In genomic region chr7:73424243-73424642, GRCm38 (mm10) we compare ENCODE assay signal across 12 mouse cellular contexts. TPM values are rescaled to one million over a fixed set of nuclear protein-coding genes. Genes with fewer than 3 reads are reported as not detected.
A peak's percentile ranks its signal among the peaks of the same experiment; 100 is the strongest.
DNase-seq lines count a peak whose midpoint lies in the region; ATAC-seq and TF ChIP-seq lines count a peak whose summit lies in the region.
"Had no signal": no experiment of that assay in that cellular context is flagged by ENCODE, and none has a peak within 500 bp of the region (broad histone marks: within the 10 kb centered on the region; RNA-seq: fewer than 3 reads in every experiment).

No protein-coding gene starts in this region.

- peak; percentile 7; the same call in 1 of the 2 replicates for ATAC-seq in kidney, embryonic 16.5 days (ENCODE audit: low FRiP score, low TSS enrichment)
- no peak for ATAC-seq in forebrain, embryonic 16.5 days
- no peak for ATAC-seq in midbrain, embryonic 15.5 days (replicated peaks)
- ATAC-seq: inflammation-experienced regulatory T-cells, adult 6 months; Patski had no signal

- DNase-seq in cerebellum, adult 2 months, result no peak
- no peak for DNase-seq in cerebellum, adult 11-12 months
- DNase-seq in kidney, postnatal 4 days, result no peak
- no peak for DNase-seq in spleen, postnatal 10 days (ENCODE audit: low spot score in 2 of 2)
- DNase-seq in urinary bladder, adult 2 months (ENCODE audit: low spot score), result no peak
- DNase-seq: lung, postnatal 14 days had no signal

- 45% methylated on average over 3 of the region's 3 CpGs for WGBS in cerebellum, adult 2 months
- 65% methylated on average over 3 of the region's 3 CpGs for WGBS in kidney, embryonic 16.5 days
- 38% methylated on average over 3 of the region's 3 CpGs for WGBS in forebrain, embryonic 16.5 days
- 27% methylated on average over 3 of the region's 3 CpGs for WGBS in midbrain, embryonic 15.5 days

- peaks cover 25% of the 10 kb centered on the region for H3K36me3 ChIP-seq in kidney, embryonic 16.5 days (ENCODE audit: insufficient read depth, low read length)
- H3K36me3 ChIP-seq in forebrain, embryonic 16.5 days (ENCODE audit: control insufficient read depth, insufficient read depth), result peaks cover 16% of the 10 kb centered on the region
- peaks cover 14% of the 10 kb centered on the region for H3K36me3 ChIP-seq in midbrain, embryonic 15.5 days (replicated peaks)

- H3K4me3 ChIP-seq in cerebellum, adult 2 months (replicated peaks; ENCODE audit: insufficient read depth, low read depth, low read length), result no peak overlapping the region
- H3K4me3 ChIP-seq in kidney, embryonic 16.5 days (ENCODE audit: low read length), result no peak overlapping the region
- no peak overlapping the region for H3K4me3 ChIP-seq in forebrain, embryonic 16.5 days (replicated peaks; ENCODE audit: low read length)
- no peak overlapping the region for H3K4me3 ChIP-seq in midbrain, embryonic 15.5 days
- H3K4me3 ChIP-seq: embryonic facial prominence, embryonic 13.5 days had no signal

- H3K4me1 ChIP-seq in cerebellum, adult 2 months (ENCODE audit: control insufficient read depth, insufficient read depth, low read length), result peaks cover 12% of the 10 kb centered on the region
- H3K4me1 ChIP-seq in kidney, embryonic 16.5 days (ENCODE audit: insufficient read depth, low read length), result peaks cover 19% of the 10 kb centered on the region
- H3K4me1 ChIP-seq in forebrain, embryonic 16.5 days (replicated peaks; ENCODE audit: control insufficient read depth, insufficient read depth, low read length), result peaks cover 21% of the 10 kb centered on the region
- peaks cover 31% of the 10 kb centered on the region for H3K4me1 ChIP-seq in midbrain, embryonic 15.5 days

- H3K4me2 ChIP-seq in kidney, embryonic 16.5 days (replicated peaks; ENCODE audit: low read depth, low read length), result no peak overlapping the region
- H3K4me2 ChIP-seq in forebrain, embryonic 16.5 days (ENCODE audit: low read length), result no peak overlapping the region
- no peak overlapping the region for H3K4me2 ChIP-seq in midbrain, embryonic 15.5 days
- H3K4me2 ChIP-seq: embryonic facial prominence, embryonic 13.5 days had no signal

- TF ChIP-seq CTCF in cerebellum, adult 2 months (IDR thresholded peaks at IDR 0.05; ENCODE audit: borderline replicate concordance, insufficient read depth, low read depth, low read length), result 0 out of 2 replicates have a peak, but pooled peaks have one; percentile 3

- peak overlapping the region; percentile 32; the same call in 1 of the 2 replicates for H3K27ac ChIP-seq in cerebellum, adult 2 months (ENCODE audit: insufficient read depth, low read length)
- H3K27ac ChIP-seq in kidney, embryonic 16.5 days (ENCODE audit: low read length), result 0 out of 2 replicates have a peak overlapping the region, but pooled peaks have one; percentile 10
- H3K27ac ChIP-seq in forebrain, embryonic 16.5 days (ENCODE audit: low read length), result 0 out of 2 replicates have a peak overlapping the region, but pooled peaks have one; percentile 3
- H3K27ac ChIP-seq in midbrain, embryonic 15.5 days, result peak overlapping the region; percentile 19; the same call in 1 of the 2 replicates
- H3K27ac ChIP-seq: embryonic facial prominence, embryonic 13.5 days had no signal

- H3K9me3 ChIP-seq in kidney, embryonic 16.5 days (ENCODE audit: low read length), result no peaks in the 10 kb centered on the region
- H3K9me3 ChIP-seq in forebrain, embryonic 16.5 days (ENCODE audit: control insufficient read depth, low read length), result no peaks in the 10 kb centered on the region
- H3K9me3 ChIP-seq in midbrain, embryonic 15.5 days, result no peaks in the 10 kb centered on the region
- H3K9me3 ChIP-seq: embryonic facial prominence, embryonic 13.5 days had no signal

- 0 out of 2 replicates have a peak overlapping the region, but pooled peaks have one; percentile 4 for H3K9ac ChIP-seq in kidney, embryonic 16.5 days (replicated peaks; ENCODE audit: low read length)
- H3K9ac ChIP-seq in forebrain, embryonic 16.5 days (replicated peaks; ENCODE audit: low read depth, low read length), result no peak overlapping the region
- no peak overlapping the region for H3K9ac ChIP-seq in midbrain, embryonic 15.5 days
- H3K9ac ChIP-seq: embryonic facial prominence, embryonic 13.5 days had no signal

- no peak for TF ChIP-seq POLR2A in cerebellum, adult 2 months (IDR thresholded peaks at IDR 0.05; ENCODE audit: borderline replicate concordance, insufficient read depth, low read length)

- H3K27me3 ChIP-seq in cerebellum, adult 2 months (ENCODE audit: control insufficient read depth, insufficient read depth, low read length), result no peaks in the 10 kb centered on the region
- H3K27me3 ChIP-seq in kidney, embryonic 16.5 days (ENCODE audit: insufficient read depth, low read length), result no peaks in the 10 kb centered on the region
- H3K27me3 ChIP-seq in forebrain, embryonic 16.5 days (replicated peaks; ENCODE audit: control insufficient read depth, insufficient read depth, low read length), result no peaks in the 10 kb centered on the region
- H3K27me3 ChIP-seq in midbrain, embryonic 15.5 days (replicated peaks), result no peaks in the 10 kb centered on the region
- H3K27me3 ChIP-seq: embryonic facial prominence, embryonic 13.5 days; Patski had no signal

RNA-seq across cellular contexts. Expression of gene Rgma, which starts 48.9 kb away (rescaled TPM):
- 33.5 and 33.6 TPM in 2 replicates for polyA plus RNA-seq in cerebellum, adult 2 months (2012; rRNA removed)
- polyA plus RNA-seq in kidney, embryonic 16.5 days (2015; fragmentation: Nextera tagmentation; extraction: Ambion mirVana), result 10.0 and 12.8 TPM in 2 replicates
- 22.2 and 23.1 TPM in 2 replicates for polyA plus RNA-seq in forebrain, embryonic 16.5 days (2015; fragmentation: Nextera tagmentation; extraction: Ambion mirVana)
- 46.6 and 50.4 TPM in 2 replicates for polyA plus RNA-seq in midbrain, embryonic 15.5 days (2015; fragmentation: Nextera tagmentation; extraction: Ambion mirVana)
- polyA plus RNA-seq in urinary bladder, adult 2 months (2012; rRNA removed), result 7.2 and 18.5 TPM in 2 replicates
- polyA plus RNA-seq: inflammation-experienced regulatory T-cells, adult 6 months had no signal
